ENCODE assay signal across 8 mouse cellular contexts in genomic region chr15:79670249-79670971, GRCm38 (mm10). TPM values are rescaled to one million over a fixed set of nuclear protein-coding genes. Genes with fewer than 3 reads are reported as not detected.
DNase-seq lines count a peak whose midpoint lies in the region; ATAC-seq and TF ChIP-seq lines count a peak whose summit lies in the region.

TSS of gene Tomm22 (plus strand) at chr15:79670861.

- peak within 1 kb of the TSS; percentile 44 for H3K27ac ChIP-seq in ES-E14 (ENCODE audit: insufficient read depth, low read depth, low read length, poor library complexity, severe bottlenecking)
- 0 out of 2 replicates have a peak within 1 kb of the TSS, but pooled peaks have one; percentile 30 for H3K27ac ChIP-seq in forebrain, embryonic 16.5 days (ENCODE audit: low read length)
- peak within 1 kb of the TSS; percentile 41; the same call in 1 of the 2 replicates for H3K27ac ChIP-seq in lung, embryonic 15.5 days

- peak within 1 kb of the TSS; percentile 86 to 98 for H3K4me3 ChIP-seq in ES-E14 (ENCODE audit: insufficient read depth in 1 of 2, low read depth in 1 of 2, low read length in 2 of 2, poor library complexity in 1 of 2, severe bottlenecking in 1 of 2)
- H3K4me3 ChIP-seq in forebrain, embryonic 16.5 days (replicated peaks; ENCODE audit: low read length), result peak within 1 kb of the TSS; percentile 77
- peak within 1 kb of the TSS; percentile 97 for H3K4me3 ChIP-seq in lung, embryonic 15.5 days

- H3K36me3 ChIP-seq in ES-E14 (ENCODE audit: control insufficient read depth, insufficient read depth, low read length, poor library complexity, severe bottlenecking), result peaks cover 23% of the 10 kb centered on the region
- H3K36me3 ChIP-seq in forebrain, embryonic 16.5 days (ENCODE audit: control insufficient read depth, insufficient read depth), result peaks cover 26% of the 10 kb centered on the region
- peaks cover 39% of the 10 kb centered on the region for H3K36me3 ChIP-seq in lung, embryonic 15.5 days

- H3K4me2 ChIP-seq in forebrain, embryonic 16.5 days (ENCODE audit: low read length), result peak within 1 kb of the TSS; percentile 60
- H3K4me2 ChIP-seq in lung, embryonic 15.5 days, result peak within 1 kb of the TSS; percentile 69

- intact Hi-C loops in heart, postnatal 36 days (cut with DNase I), result loop anchor here (2.0 kb wide), 1 partner anchor 16 kb away; the partner anchor contains the start of gene Josd1

- no peaks in the 10 kb centered on the region for H3K9me3 ChIP-seq in ES-E14 (ENCODE audit: control insufficient read depth, insufficient read depth, low read depth, low read length)
- no peaks in the 10 kb centered on the region for H3K9me3 ChIP-seq in forebrain, embryonic 16.5 days (ENCODE audit: control insufficient read depth, low read length)
- no peaks in the 10 kb centered on the region for H3K9me3 ChIP-seq in lung, embryonic 15.5 days

- 0 out of 4 replicates have a peak, but pooled peaks cover 0 to 2% of the 10 kb centered on the region in 2 experiments for H3K4me1 ChIP-seq in ES-E14 (ENCODE audit: control insufficient read depth in 2 of 2, insufficient read depth in 2 of 2, low read length in 2 of 2, poor library complexity in 1 of 2)
- H3K4me1 ChIP-seq in forebrain, embryonic 16.5 days (replicated peaks; ENCODE audit: control insufficient read depth, insufficient read depth, low read length), result peaks cover 7% of the 10 kb centered on the region
- peaks cover 7% of the 10 kb centered on the region for H3K4me1 ChIP-seq in lung, embryonic 15.5 days

- peak within 1 kb of the TSS; percentile 94 for H3K9ac ChIP-seq in ES-E14 (ENCODE audit: insufficient read depth, low read depth, low read length, poor library complexity, severe bottlenecking)
- peak within 1 kb of the TSS; percentile 68 for H3K9ac ChIP-seq in forebrain, embryonic 16.5 days (replicated peaks; ENCODE audit: low read depth, low read length)
- peak within 1 kb of the TSS; percentile 91 for H3K9ac ChIP-seq in lung, embryonic 15.5 days

- in situ Hi-C loops in ES-E14 (cut with MboI; ENCODE audit: low sequenced_read_pairs in 2 of 2, unreplicated experiment in 2 of 2), result no loop called here

- 18% methylated on average over 32 of the region's 33 CpGs for WGBS in forebrain, embryonic 16.5 days
- WGBS in lung, embryonic 15.5 days, result 16% methylated on average over 33 of the region's 33 CpGs

- no peaks in the 10 kb centered on the region for H3K27me3 ChIP-seq in forebrain, embryonic 16.5 days (replicated peaks; ENCODE audit: control insufficient read depth, insufficient read depth, low read length)
- no peaks in the 10 kb centered on the region for H3K27me3 ChIP-seq in lung, embryonic 15.5 days

- peak; percentile 99 for ATAC-seq in forebrain, embryonic 16.5 days
- peak; percentile 96 for ATAC-seq in lung, embryonic 15.5 days (ENCODE audit: borderline replicate concordance, extremely low read depth, low FRiP score, low TSS enrichment)

- DNase-seq in ES-E14 (ENCODE audit: low read depth, low spot score), result peak; percentile 75
- DNase-seq in cerebellum, adult 11-12 months, result peak; percentile 88
- DNase-seq in heart, postnatal 36 days, result peak; percentile 86 to 89
- peak; percentile 84 to 85 for DNase-seq in layer of hippocampus, adult 8-10 months (ENCODE audit: low spot score in 2 of 2)
- DNase-seq in ovary, adult 18-20 months (ENCODE audit: low spot score), result peak; percentile 84
- DNase-seq in thymus, postnatal 0 days (ENCODE audit: low spot score), result peak; percentile 90

TF ChIP-seq in ES-E14, 5 proteins besides CTCF, POLR2A, EP300 and RAD21:
- peak; percentile 83 for TF ChIP-seq ZNF384 (IDR thresholded peaks at IDR 0.05; ENCODE audit: low read depth, low read length)
- peak; percentile 81 for TF ChIP-seq HCFC1 (IDR thresholded peaks at IDR 0.05; ENCODE audit: borderline replicate concordance, insufficient read depth, low read length)
- no peak for TF ChIP-seq MAFK (IDR thresholded peaks at IDR 0.05; ENCODE audit: insufficient read depth, low read depth, low read length)

RNA-seq across cellular contexts. Expression of gene Tomm22, which starts in this region (rescaled TPM):
- 103 and 182 TPM in 2 replicates for total RNA-seq in ES-E14 (2012; rRNA removed)
- 249 and 262 TPM in 2 replicates for polyA plus RNA-seq in forebrain, embryonic 16.5 days (2015; fragmentation: Nextera tagmentation; extraction: Ambion mirVana)
- total RNA-seq in heart, postnatal 36 days (2021), result 100 to 1,000 TPM; 110 to 120 TPM
- 100 to 1,000 TPM in 3 of 4 experiments, 10 to 100 TPM in 1; 89.4 to 103 (median 101) TPM for total RNA-seq in layer of hippocampus, adult 8-10 months (2022)
- polyA plus RNA-seq in lung, embryonic 15.5 days (2015; fragmentation: Nextera tagmentation; extraction: Ambion mirVana), result 235 and 247 TPM in 2 replicates
- 280 and 287 TPM in 2 replicates for polyA plus RNA-seq in thymus, postnatal 0 days (2015; fragmentation: Nextera tagmentation; extraction: Ambion mirVana)

Comparison
In these comparisons a context has a peak if more than half of its experiments do, and no peak if none do; other contexts are left out.
1. Peak in every context shown above with its lines: DNase-seq, ATAC-seq, H3K4me3 ChIP-seq and H3K27ac ChIP-seq.